Mouse (Mus musculus) myocyte (in vitro differentiated cells): Measurements from ENCODE around the gene Irs2.

Experiments
- CEBPB ChIP-seq: IDR thresholded peaks from 2 replicates; pipeline ENCODE4 v1.6.1; 2011; ENCODE audit warnings: mild to moderate bottlenecking, moderate library complexity; ENCODE audit not compliant: poor library complexity, insufficient read depth, severe bottlenecking
- E2F4 ChIP-seq: IDR thresholded peaks from one replicate; pipeline ENCODE4 v1.6.1; 2011; ENCODE audit warnings: mild to moderate bottlenecking, control low read depth, moderate library complexity; ENCODE audit not compliant: insufficient read depth
- MAX ChIP-seq: IDR thresholded peaks from one replicate; pipeline ENCODE4 v1.6.1; 2011; ENCODE audit warnings: low read depth, mild to moderate bottlenecking, control low read depth
- MYOD1 ChIP-seq, 3 experiments: IDR thresholded peaks; one replicate each; pipeline ENCODE4 v1.6.1; 2011; ENCODE audit warnings: control low read depth in 2 of 3, low read depth in 2 of 3, mild to moderate bottlenecking in 2 of 3, moderate library complexity in 1 of 3; ENCODE audit not compliant: insufficient read length in 2 of 3, control insufficient read depth in 1 of 3
- MYOG ChIP-seq, 3 experiments: IDR thresholded peaks; one replicate each; pipeline ENCODE4 v1.6.1; 2011; ENCODE audit warnings: control low read depth in 2 of 3, low read depth in 2 of 3, mild to moderate bottlenecking in 2 of 3; ENCODE audit not compliant: insufficient read length in 2 of 3, control insufficient read depth in 1 of 3, insufficient read depth in 1 of 3
- POLR2A ChIP-seq: IDR thresholded peaks from one replicate; pipeline ENCODE4 v1.6.1; 2011; ENCODE audit warnings: low read depth, mild to moderate bottlenecking, control low read depth, moderate library complexity; ENCODE audit not compliant: insufficient read length
- POLR2AphosphoS2 ChIP-seq: IDR thresholded peaks from one replicate; pipeline ENCODE4 v1.6.1; 2011; ENCODE audit warnings: low read depth, control low read depth; ENCODE audit not compliant: insufficient read length
- REST ChIP-seq: IDR thresholded peaks from one replicate; pipeline ENCODE4 v1.6.1; 2011; ENCODE audit warnings: mild to moderate bottlenecking, control low read depth, moderate library complexity; ENCODE audit not compliant: insufficient read depth, insufficient read length
- SRF ChIP-seq: IDR thresholded peaks from one replicate; pipeline ENCODE4 v1.6.1; 2011; ENCODE audit warnings: low read depth; ENCODE audit not compliant: control insufficient read depth, insufficient read length
- TCF12 ChIP-seq: IDR thresholded peaks from one replicate; pipeline ENCODE4 v1.6.1; 2011; ENCODE audit warnings: mild to moderate bottlenecking, control low read depth; ENCODE audit not compliant: poor library complexity, insufficient read depth, severe bottlenecking
- TCF3 ChIP-seq: IDR thresholded peaks from one replicate; pipeline ENCODE4 v1.6.1; 2011; ENCODE audit warnings: low read depth, control low read depth; ENCODE audit not compliant: insufficient read length
- USF1 ChIP-seq: IDR thresholded peaks from one replicate; pipeline ENCODE4 v1.6.1; 2011; ENCODE audit warnings: low read depth, mild to moderate bottlenecking, control low read depth, moderate library complexity

GRCm38 (mm10) chr8:10993582-10994216 lies 14.6 kb downstream of the Irs2 start:
- TF ChIP-seq REST (no peak), TCF3 (no peak), CEBPB (no peak), POLR2A (no peak), SRF (no peak), POLR2AphosphoS2 (no peak), TCF12 (no peak), USF1 (no peak), MAX (no peak), E2F4 (no peak), MYOD1 (IDR thresholded peaks at IDR 0.05; ENCODE audit: control insufficient read depth in 1 of 3, insufficient read length in 2 of 3, low read depth in 2 of 3) (no peak), MYOG (IDR thresholded peaks at IDR 0.05; ENCODE audit: control insufficient read depth in 1 of 3, insufficient read depth in 1 of 3, insufficient read length in 2 of 3, low read depth in 2 of 3) (no peak)
